Mouse (Mus musculus) liver, embryonic 16.5 days (tissue): ENCODE measurements around the gene Gtf2f2. TPM values are rescaled to one million over a fixed set of nuclear protein-coding genes. Genes with fewer than 3 reads are reported as not detected.

Source experiments
- ATAC-seq: fragments of 200-750 bp; cut with Nextera tagmentation; 2 replicates; pipeline ENCODE4 v1.8.0; 2017; ENCODE audit warnings: low read depth, mild to moderate bottlenecking, moderate number of reproducible peaks, moderate library complexity
- H3K27ac ChIP-seq: fragments of 300-500 bp; sonication (generic); 2 replicates; pipeline ENCODE4 v1.5.1; 2014; ENCODE audit warnings: mild to moderate bottlenecking, low read length
- H3K27me3 ChIP-seq: fragments of 300-500 bp; sonication (generic); 2 replicates; pipeline ENCODE4 v1.6.1; 2014; ENCODE audit warnings: low read depth, low read length, mixed read lengths; ENCODE audit not compliant: control insufficient read depth, insufficient read depth
- H3K36me3 ChIP-seq: fragments of 300-500 bp; sonication (generic); 2 replicates; pipeline ENCODE4 v1.6.1; 2014; ENCODE audit warnings: mild to moderate bottlenecking; ENCODE audit not compliant: control insufficient read depth, insufficient read depth
- H3K4me1 ChIP-seq: fragments of 300-500 bp; sonication (generic); 2 replicates; pipeline ENCODE4 v1.6.1; 2014; ENCODE audit warnings: low read depth, low read length, mixed read lengths; ENCODE audit not compliant: control insufficient read depth
- H3K4me2 ChIP-seq: fragments of 300-500 bp; sonication (generic); 2 replicates; pipeline ENCODE4 v1.6.1; 2014; ENCODE audit warnings: low read depth, low read length, mixed read lengths
- H3K4me3 ChIP-seq: fragments of 300-500 bp; sonication (generic); 2 replicates; pipeline ENCODE4 v1.5.1; 2014; ENCODE audit warnings: low read depth, mild to moderate bottlenecking, low read length
- H3K9ac ChIP-seq: fragments of 300-500 bp; sonication (generic); 2 replicates; pipeline ENCODE4 v1.6.1; 2014; ENCODE audit warnings: low read depth, low read length
- H3K9me3 ChIP-seq: fragments of 300-500 bp; sonication (generic); replicated peaks from 2 replicates; pipeline ENCODE4 v1.6.1; 2016; ENCODE audit warnings: low read length; ENCODE audit not compliant: control insufficient read depth
- WGBS: fragments of 180-500 bp; shearing (Covaris S2); extraction: QIAGEN DNeasy Blood & Tissue Kit; methylation state at CpG from one replicate; pipeline ENCODE4 v1.1.7; 2014; ENCODE audit not compliant: insufficient replicate concordance; 5-methylcytosine and 5-hydroxymethylcytosine counted together
- polyA plus RNA-seq: library from polyadenylated mRNA; unstranded; fragments of >200 nt; fragmentation: Nextera tagmentation; extraction: Ambion mirVana; gene quantifications from 2 replicates; pipeline ENCODE4 v1.2.1, GENCODE M21; 2015

Gene Gtf2f2
- polyA plus RNA-seq, 1 experiment from 2014 or later = 15.4 TPM

GRCm38 (mm10) chr14:75923314-75924052, 87.2 kb downstream of the Gtf2f2 start:
- no peaks in the 10 kb centered on the region for H3K9me3 ChIP-seq
- ATAC-seq = no peak
- H3K4me3 ChIP-seq = no peak overlapping the region
- H3K36me3 ChIP-seq = no peaks in the 10 kb centered on the region
- WGBS = 89% methylated on average over 1 of the region's 1 CpGs
- no peak overlapping the region for H3K9ac ChIP-seq
- no peaks in the 10 kb centered on the region for H3K27me3 ChIP-seq
- H3K4me2 ChIP-seq = no peak overlapping the region
- H3K4me1 ChIP-seq = no peaks in the 10 kb centered on the region
- H3K27ac ChIP-seq = no peak overlapping the region

- no peaks in the 10 kb centered on the region for H3K36me3 ChIP-seq
- ATAC-seq = peak; percentile 87
- H3K4me3 ChIP-seq = no peak overlapping the region
- 77% methylated on average over 2 of the region's 2 CpGs for WGBS
- no peak overlapping the region for H3K4me2 ChIP-seq
- no peak overlapping the region for H3K27ac ChIP-seq
- no peaks in the 10 kb centered on the region for H3K27me3 ChIP-seq
- no peaks in the 10 kb centered on the region for H3K4me1 ChIP-seq
- no peaks in the 10 kb centered on the region for H3K9me3 ChIP-seq
- H3K9ac ChIP-seq = no peak overlapping the region
These were observed 98.0 kb downstream of the Gtf2f2 start for GRCm38 (mm10) chr14:75912665-75913064.

DNA sequence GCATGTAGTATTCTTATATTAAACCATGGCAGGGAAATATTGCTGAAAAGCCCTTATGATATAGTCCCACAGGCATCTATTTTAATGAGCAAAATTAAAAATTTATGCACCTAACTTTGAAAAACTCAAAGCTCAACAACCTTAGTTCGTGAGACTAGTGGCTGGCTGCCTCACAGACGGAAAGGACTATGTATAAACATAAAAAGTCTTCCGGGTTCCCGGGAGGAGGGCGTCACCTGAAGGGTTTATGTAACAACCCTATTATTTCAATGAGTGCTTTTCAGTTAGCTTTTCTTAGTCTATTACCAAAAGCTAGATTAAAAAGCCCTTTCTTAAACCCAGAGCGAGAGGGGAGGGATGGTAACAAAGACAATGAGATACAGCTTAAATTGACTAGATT, 98.7 kb downstream of the Gtf2f2 start:
- no peaks in the 10 kb centered on the region for H3K9me3 ChIP-seq
- no peak overlapping the region for H3K9ac ChIP-seq
- WGBS = 84% methylated on average over 6 of the region's 6 CpGs
- no peaks in the 10 kb centered on the region for H3K4me1 ChIP-seq
- no peak for ATAC-seq
- H3K4me3 ChIP-seq = no peak overlapping the region
- no peaks in the 10 kb centered on the region for H3K36me3 ChIP-seq
- H3K27ac ChIP-seq = no peak overlapping the region
- H3K4me2 ChIP-seq = no peak overlapping the region
- no peaks in the 10 kb centered on the region for H3K27me3 ChIP-seq

- whole genome bisulfite sequencing = 82% methylated on average over 8 of the region's 8 CpGs
These were observed 103.7 kb downstream of the Gtf2f2 start for GRCm38 (mm10) chr14:75906931-75907330.

DNA sequence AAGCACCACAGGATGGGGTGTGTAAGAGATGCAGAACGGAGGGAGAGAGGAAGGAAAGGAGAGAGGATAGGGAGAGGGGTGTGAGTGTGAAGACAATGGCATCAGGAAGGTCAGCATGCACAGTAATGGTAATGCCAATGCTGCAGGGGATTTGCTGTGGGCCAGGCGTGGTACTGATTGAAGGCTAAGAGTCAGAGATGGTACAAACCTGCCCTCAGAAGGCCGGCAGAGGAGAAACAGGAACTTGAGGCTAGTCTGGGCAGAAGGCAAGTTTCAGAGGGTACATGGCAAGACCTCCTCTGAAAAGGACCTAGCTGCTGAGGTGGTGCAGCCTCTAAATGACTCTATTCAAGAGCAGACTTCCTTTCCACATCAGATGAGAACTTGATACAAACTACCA, 105.7 kb downstream of the Gtf2f2 start:
- Histone ChIP-seq H3K36me3 (peaks cover 7% of the 10 kb centered on the region), H3K9ac (no peak overlapping the region), H3K9me3 (no peaks in the 10 kb centered on the region), H3K4me2 (no peak overlapping the region), H3K4me1 (no peaks in the 10 kb centered on the region; the same call in 1 of the 2 replicates), H3K27ac (no peak overlapping the region), H3K4me3 (no peak overlapping the region), H3K27me3 (no peaks in the 10 kb centered on the region)
- WGBS = 67% methylated on average over 3 of the region's 3 CpGs
- no peak for ATAC-seq

More at GRCm38 (mm10) chr14:75906931-75907330, 103.7 kb downstream of the Gtf2f2 start:
- Histone ChIP-seq H3K9me3 (no peaks in the 10 kb centered on the region), H3K36me3 (peaks cover 7% of the 10 kb centered on the region), H3K4me3 (no peak overlapping the region), H3K4me2 (no peak overlapping the region), H3K4me1 (no peaks in the 10 kb centered on the region), H3K9ac (no peak overlapping the region), H3K27ac (no peak overlapping the region), H3K27me3 (no peaks in the 10 kb centered on the region)
- no peak for ATAC-seq

DNA sequence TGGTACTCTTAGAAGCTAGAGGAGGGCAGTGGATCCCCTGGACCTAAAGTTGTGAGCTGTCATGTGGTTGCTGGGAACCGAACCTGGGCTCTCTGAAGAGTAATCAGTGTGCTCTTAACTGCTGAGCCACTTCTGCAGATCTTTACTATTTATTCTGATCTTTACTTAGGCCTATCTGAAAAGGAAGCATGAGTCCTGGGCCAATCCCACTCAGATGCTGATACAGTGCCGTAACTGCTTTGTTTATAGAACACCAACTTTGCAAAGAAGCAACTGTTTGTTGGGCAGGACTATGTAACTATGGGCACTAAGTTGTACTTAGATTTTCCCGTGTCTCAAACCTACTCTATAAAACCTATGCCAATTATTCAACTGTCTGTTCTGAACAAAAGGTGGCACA, 107.5 kb downstream of the Gtf2f2 start:
- H3K9me3 ChIP-seq = no peaks in the 10 kb centered on the region
- no peak overlapping the region for H3K4me3 ChIP-seq
- H3K27ac ChIP-seq = no peak overlapping the region

GRCm38 (mm10) chr14:75902013-75902412, 108.7 kb downstream of the Gtf2f2 start:
- H3K9ac ChIP-seq = no peak overlapping the region
- no peaks in the 10 kb centered on the region for H3K9me3 ChIP-seq
- no peak overlapping the region for H3K4me3 ChIP-seq
- H3K4me2 ChIP-seq = no peak overlapping the region
- H3K4me1 ChIP-seq = no peaks in the 10 kb centered on the region; the same call in 1 of the 2 replicates
- peaks cover 7% of the 10 kb centered on the region for H3K36me3 ChIP-seq
- no peak overlapping the region for H3K27ac ChIP-seq
- WGBS = 69% methylated on average over 2 of the region's 2 CpGs
- no peak for ATAC-seq
- H3K27me3 ChIP-seq = no peaks in the 10 kb centered on the region

More for the DNA sequence above, 107.5 kb downstream of the Gtf2f2 start:
- H3K4me1 ChIP-seq = no peaks in the 10 kb centered on the region; the same call in 1 of the 2 replicates
- peaks cover 7% of the 10 kb centered on the region for H3K36me3 ChIP-seq
- H3K9ac ChIP-seq = no peak overlapping the region
- H3K27me3 ChIP-seq = no peaks in the 10 kb centered on the region
- no peak for ATAC-seq
- WGBS = 71% methylated on average over 3 of the region's 3 CpGs
- no peak overlapping the region for H3K4me2 ChIP-seq

- H3K36me3 ChIP-seq = peaks cover 10% of the 10 kb centered on the region
- H3K4me2 ChIP-seq = no peak overlapping the region
- no peak overlapping the region for H3K9ac ChIP-seq
- H3K9me3 ChIP-seq = no peaks in the 10 kb centered on the region
- no peaks in the 10 kb centered on the region for H3K27me3 ChIP-seq
- WGBS = 48% methylated on average over 5 of the region's 5 CpGs
- H3K4me3 ChIP-seq = no peak overlapping the region
- no peak for ATAC-seq
- H3K4me1 ChIP-seq = no peaks in the 10 kb centered on the region; the same call in 1 of the 2 replicates
- H3K27ac ChIP-seq = no peak overlapping the region
These were observed 109.7 kb downstream of the Gtf2f2 start for GRCm38 (mm10) chr14:75900793-75901499.

DNA sequence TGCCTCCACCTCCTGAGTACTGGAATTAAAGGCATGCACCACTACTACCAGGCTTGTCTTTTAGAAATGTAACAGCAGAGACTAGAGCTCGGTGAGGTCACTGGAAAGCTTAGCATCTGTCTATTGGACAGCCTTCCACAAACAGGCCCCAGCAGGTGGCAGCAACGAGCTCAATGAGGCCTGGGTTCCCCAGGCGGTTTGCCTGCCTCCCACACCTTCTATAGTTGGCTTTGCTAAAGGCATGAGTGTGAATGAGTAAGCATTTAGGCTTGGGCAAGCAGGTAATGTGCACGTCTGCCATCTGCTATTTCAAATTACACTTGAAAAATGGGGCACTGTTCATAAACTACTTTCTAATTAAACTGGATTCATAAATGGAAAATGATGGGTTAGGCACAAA, 111.1 kb downstream of the Gtf2f2 start:
- Histone ChIP-seq H3K27me3 (no peaks in the 10 kb centered on the region), H3K4me2 (no peak overlapping the region), H3K4me1 (no peaks in the 10 kb centered on the region; the same call in 1 of the 2 replicates), H3K4me3 (no peak overlapping the region), H3K9ac (no peak overlapping the region), H3K9me3 (no peaks in the 10 kb centered on the region), H3K36me3 (peaks cover 4% of the 10 kb centered on the region), H3K27ac (no peak overlapping the region)
- 13% methylated on average over 4 of the region's 4 CpGs for WGBS
- ATAC-seq = no peak
